Mouse (Mus musculus) urinary bladder, postnatal 10 days (tissue): ENCODE data around the gene Pde10a.

Experiments
- DNase-seq: peaks from one replicate; pipeline ENCODE4 v3.0.0; 2022; ENCODE audit warnings: low spot score

The Pde10a gene

GRCm38 (mm10) chr17:8801083-8801854 is 276.1 kb downstream of the Pde10a start:
- no peak for DNase-seq

GRCm38 (mm10) chr17:8801855-8802104 is 276.6 kb downstream of the Pde10a start:
- no peak for DNase-seq

- DNase-seq = no peak
Measured at GRCm38 (mm10) chr17:8802161-8802888, 277.2 kb downstream of the Pde10a start.

- no peak for DNase-seq
Measured at GRCm38 (mm10) chr17:8802889-8803799, 278.0 kb downstream of the Pde10a start.

GRCm38 (mm10) chr17:8807345-8807744 is 282.2 kb downstream of the Pde10a start:
- DNase-seq = no peak

- no peak for DNase-seq
Measured at GRCm38 (mm10) chr17:8809771-8810170, 284.6 kb downstream of the Pde10a start.

GRCm38 (mm10) chr17:8810201-8810600 is 285.0 kb downstream of the Pde10a start:
- no peak for DNase-seq

GRCm38 (mm10) chr17:8812228-8812865 is 287.2 kb downstream of the Pde10a start:
- no peak for DNase-seq

- DNase-seq = no peak
Measured at GRCm38 (mm10) chr17:8813773-8814491, 288.8 kb downstream of the Pde10a start.

GRCm38 (mm10) chr17:8815376-8815775 is 290.2 kb downstream of the Pde10a start:
- no peak for DNase-seq

GRCm38 (mm10) chr17:8815864-8816263 is 290.7 kb downstream of the Pde10a start:
- no peak for DNase-seq

GRCm38 (mm10) chr17:8818675-8819074 is 293.5 kb downstream of the Pde10a start:
- DNase-seq = no peak

GRCm38 (mm10) chr17:8823548-8823947 is 298.4 kb downstream of the Pde10a start:
- DNase-seq = no peak

- no peak for DNase-seq
Measured at GRCm38 (mm10) chr17:8827204-8827603, 302.0 kb downstream of the Pde10a start.

GRCm38 (mm10) chr17:8831001-8831400 is 305.8 kb downstream of the Pde10a start:
- no peak for DNase-seq

GRCm38 (mm10) chr17:8836292-8836691 is 311.1 kb downstream of the Pde10a start:
- DNase-seq = no peak

GRCm38 (mm10) chr17:8838252-8838651 is 313.1 kb downstream of the Pde10a start:
- no peak for DNase-seq

- no peak for DNase-seq
Measured at GRCm38 (mm10) chr17:8839237-8840011, 314.3 kb downstream of the Pde10a start.

- no peak for DNase-seq
Measured at GRCm38 (mm10) chr17:8841094-8841493, 315.9 kb downstream of the Pde10a start.

- DNase-seq = no peak
Measured at GRCm38 (mm10) chr17:8841897-8842540, 316.8 kb downstream of the Pde10a start.
